Mouse (Mus musculus) erythroblast, embryonic 14.5 days (primary cell): ENCODE results near the gene Gatad2a. TPM values are rescaled to one million over a fixed set of nuclear protein-coding genes. Genes with fewer than 3 reads are reported as not detected.

Source experiments
- H3K27me3 ChIP-seq: 2 replicates; pipeline ENCODE4 v1.6.1; 2012; ENCODE audit warnings: inconsistent platforms; ENCODE audit not compliant: control insufficient read depth
- H3K36me3 ChIP-seq: 2 replicates; pipeline ENCODE4 v1.6.1; 2012; ENCODE audit warnings: mild to moderate bottlenecking, inconsistent platforms; ENCODE audit not compliant: control insufficient read depth
- H3K4me1 ChIP-seq: 2 replicates; pipeline ENCODE4 v1.6.1; 2012; ENCODE audit warnings: inconsistent platforms; ENCODE audit not compliant: control insufficient read depth
- H3K4me3 ChIP-seq: replicated peaks from 2 replicates; pipeline ENCODE3; 2012; ENCODE audit warnings: moderate library complexity, mild to moderate bottlenecking, inconsistent platforms
- H3K9me3 ChIP-seq: 2 replicates; pipeline ENCODE4 v1.6.1; 2012; ENCODE audit warnings: low read length, inconsistent platforms, mixed read lengths; ENCODE audit not compliant: control insufficient read depth
- GATA1 ChIP-seq: IDR thresholded peaks from 2 replicates; pipeline ENCODE4 v1.6.1; 2012; ENCODE audit warnings: low read length, inconsistent platforms, mixed read lengths
- TAL1 ChIP-seq: IDR thresholded peaks from 3 replicates; pipeline ENCODE4 v1.6.1; 2012; ENCODE audit warnings: low read length, inconsistent platforms, mixed read lengths
- polyA plus RNA-seq: library from polyadenylated mRNA; stranded (reverse); fragments of >175 nt; gene quantifications from 2 replicates; pipeline ENCODE4 v1.2.3, GENCODE M21; 2012

Gene Gatad2a
- polyA plus RNA-seq, 1 experiment = 5.9 TPM

GRCm38 (mm10) chr8:69901484-69902162 is 94.6 kb downstream of the Gatad2a start:
- H3K4me1 ChIP-seq = peaks cover 80% of the 10 kb centered on the region
- H3K9me3 ChIP-seq = no peaks in the 10 kb centered on the region
- H3K4me3 ChIP-seq = peak overlapping the region; percentile 68
- H3K27me3 ChIP-seq = no peaks in the 10 kb centered on the region
- H3K36me3 ChIP-seq = peaks cover 37% of the 10 kb centered on the region
- TF ChIP-seq TAL1 (no peak), GATA1 (no peak)

GRCm38 (mm10) chr8:69900895-69901451 is 95.2 kb downstream of the Gatad2a start:
- Histone ChIP-seq H3K36me3 (peaks cover 38% of the 10 kb centered on the region), H3K4me3 (peak overlapping the region; percentile 68), H3K4me1 (peaks cover 73% of the 10 kb centered on the region), H3K27me3 (no peaks in the 10 kb centered on the region), H3K9me3 (no peaks in the 10 kb centered on the region)
- TF ChIP-seq TAL1 = no peak
- no peak for TF ChIP-seq GATA1

- TF ChIP-seq TAL1 (no peak), GATA1 (no peak)
- no peaks in the 10 kb centered on the region for H3K9me3 ChIP-seq
- no peak overlapping the region for H3K4me3 ChIP-seq
Observed at GRCm38 (mm10) chr8:69899876-69900275, 96.3 kb downstream of the Gatad2a start.

GRCm38 (mm10) chr8:69897857-69898256 is 98.3 kb downstream of the Gatad2a start:
- H3K4me3 ChIP-seq = no peak overlapping the region
- peaks cover 68% of the 10 kb centered on the region for H3K36me3 ChIP-seq
- H3K27me3 ChIP-seq = no peaks in the 10 kb centered on the region
- peaks cover 50% of the 10 kb centered on the region for H3K4me1 ChIP-seq
- H3K9me3 ChIP-seq = no peaks in the 10 kb centered on the region
- TF ChIP-seq TAL1 = no peak
- TF ChIP-seq GATA1 = no peak

More at GRCm38 (mm10) chr8:69899876-69900275, 96.3 kb downstream of the Gatad2a start:
- Histone ChIP-seq H3K36me3 (peaks cover 48% of the 10 kb centered on the region), H3K27me3 (no peaks in the 10 kb centered on the region), H3K4me1 (peaks cover 65% of the 10 kb centered on the region)

- Histone ChIP-seq H3K36me3 (peaks cover 75% of the 10 kb centered on the region), H3K4me1 (peaks cover 35% of the 10 kb centered on the region), H3K4me3 (no peak overlapping the region), H3K27me3 (peaks cover 2% of the 10 kb centered on the region), H3K9me3 (no peaks in the 10 kb centered on the region)
- TF ChIP-seq TAL1 (no peak), GATA1 (no peak)
Observed at GRCm38 (mm10) chr8:69895772-69896451, 100.3 kb downstream of the Gatad2a start.

- Histone ChIP-seq H3K27me3 (peaks cover 12% of the 10 kb centered on the region), H3K36me3 (peaks cover 69% of the 10 kb centered on the region), H3K4me1 (peaks cover 24% of the 10 kb centered on the region), H3K4me3 (no peak overlapping the region), H3K9me3 (no peaks in the 10 kb centered on the region)
- TF ChIP-seq TAL1 (no peak), GATA1 (no peak)
Observed at GRCm38 (mm10) chr8:69894836-69895332, 101.3 kb downstream of the Gatad2a start.

GRCm38 (mm10) chr8:69893863-69894262 is 102.3 kb downstream of the Gatad2a start:
- peaks cover 63% of the 10 kb centered on the region for H3K36me3 ChIP-seq
- TF ChIP-seq GATA1 = no peak
- TF ChIP-seq TAL1 = no peak
- peaks cover 23% of the 10 kb centered on the region for H3K27me3 ChIP-seq
- H3K4me3 ChIP-seq = no peak overlapping the region
- peaks cover 5% of the 10 kb centered on the region; the same call in 1 of the 2 replicates for H3K9me3 ChIP-seq
- H3K4me1 ChIP-seq = peaks cover 23% of the 10 kb centered on the region

GRCm38 (mm10) chr8:69890813-69891241 is 105.4 kb downstream of the Gatad2a start:
- peaks cover 53% of the 10 kb centered on the region for H3K27me3 ChIP-seq
- H3K9me3 ChIP-seq = peaks cover 12% of the 10 kb centered on the region; the same call in 1 of the 2 replicates
- H3K4me3 ChIP-seq = no peak overlapping the region
- H3K36me3 ChIP-seq = peaks cover 35% of the 10 kb centered on the region
- H3K4me1 ChIP-seq = peaks cover 12% of the 10 kb centered on the region
- TF ChIP-seq GATA1 (no peak), TAL1 (no peak)

GRCm38 (mm10) chr8:69888902-69889301 is 107.3 kb downstream of the Gatad2a start:
- peaks cover 18% of the 10 kb centered on the region for H3K36me3 ChIP-seq
- H3K4me1 ChIP-seq = peaks cover 10% of the 10 kb centered on the region
- no peak for TF ChIP-seq TAL1
- TF ChIP-seq GATA1 = no peak
- peaks cover 72% of the 10 kb centered on the region for H3K27me3 ChIP-seq
- peaks cover 12% of the 10 kb centered on the region; the same call in 1 of the 2 replicates for H3K9me3 ChIP-seq
- no peak overlapping the region for H3K4me3 ChIP-seq
